Mouse (Mus musculus) embryonic fibroblast, embryonic 13.5 days (primary cell): ENCODE data around the gene Chd9.

Experiments used
- CTCF ChIP-seq: IDR thresholded peaks from 2 replicates; pipeline ENCODE4 v1.5.1; 2011; ENCODE audit warnings: mild to moderate bottlenecking, control low read depth, low read length, moderate library complexity, borderline replicate concordance; ENCODE audit not compliant: insufficient read depth
- POLR2A ChIP-seq: IDR thresholded peaks from 2 replicates; pipeline ENCODE4 v1.6.1; 2011; ENCODE audit warnings: low read depth, mild to moderate bottlenecking, control low read depth, low read length, moderate library complexity

DNA sequence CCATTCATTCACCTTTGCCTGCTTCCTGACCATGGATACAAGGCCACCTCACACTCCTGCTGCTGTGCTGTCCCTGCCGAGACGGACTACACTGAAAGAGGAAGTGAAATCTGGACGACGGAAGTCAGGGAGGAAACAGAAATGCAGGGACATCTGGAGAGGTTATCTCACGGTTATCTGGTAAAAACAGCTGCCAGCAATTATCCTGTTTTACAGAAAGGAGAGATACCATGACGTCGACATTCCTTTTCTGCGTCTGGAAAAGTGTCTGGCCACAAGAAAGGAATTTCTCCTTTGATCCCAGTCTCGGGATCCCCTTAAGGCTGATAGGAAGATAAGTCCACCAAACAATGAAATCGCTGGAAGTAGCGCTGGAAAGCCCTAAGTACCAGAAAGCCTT lies 5.7 kb upstream of the Chd9 start:
- no peak for TF ChIP-seq CTCF
- no peak for TF ChIP-seq POLR2A
